Mouse (Mus musculus): Measurements from ENCODE around the gene D17H6S53E.
A peak's percentile ranks its signal among the peaks of the same experiment; 100 is the strongest.

DNA sequence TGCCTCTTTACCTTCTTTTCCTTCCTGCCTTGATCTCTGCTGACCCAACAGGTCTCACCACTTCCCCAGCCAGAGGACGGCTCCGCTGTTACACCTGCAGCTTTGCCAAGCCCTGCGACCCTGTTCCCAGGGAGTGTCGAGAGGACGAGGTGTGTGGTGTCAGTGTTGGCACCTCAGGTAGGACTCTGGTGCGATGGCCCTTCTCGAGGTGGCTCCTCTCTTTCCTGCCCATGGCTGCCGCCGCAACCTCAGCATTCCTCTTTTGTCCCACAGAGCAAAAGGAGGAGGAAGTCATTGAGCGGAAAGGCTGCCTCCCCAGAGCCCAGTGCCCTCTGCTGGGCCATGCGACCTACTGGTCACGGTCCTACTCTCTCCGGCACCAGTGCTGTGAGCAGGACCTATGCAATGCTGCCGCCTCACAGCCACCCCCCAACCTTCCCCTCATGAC is 48.4 kb upstream of the D17H6S53E start, which contains the start of gene Ly6g6d:
- peak; percentile 37; the same call in 1 of the 2 replicates for TF ChIP-seq CTCF (IDR thresholded peaks at IDR 0.05; ENCODE audit: borderline replicate concordance, extremely low read depth, insufficient read depth, insufficient read length)
- TF ChIP-seq POLR2A (IDR thresholded peaks at IDR 0.05; ENCODE audit: borderline replicate concordance, extremely low read depth, insufficient read depth, insufficient read length, poor library complexity, severe bottlenecking) = no peak
